Mouse (Mus musculus) stomach, adult 2 months (tissue): ENCODE measurements around the gene Bax. TPM values are rescaled to one million over a fixed set of nuclear protein-coding genes. Genes with fewer than 3 reads are reported as not detected.

Experiments used
- polyA plus RNA-seq: library from polyadenylated mRNA; depleted of rRNA; stranded (reverse); fragments of >200 nt; gene quantifications from 2 replicates; pipeline ENCODE4 v1.2.3, GENCODE M21; 2012; rRNA removed

Bax gene
- polyA plus RNA-seq = 72.5 and 92.5 TPM in 2 replicates

DNA sequence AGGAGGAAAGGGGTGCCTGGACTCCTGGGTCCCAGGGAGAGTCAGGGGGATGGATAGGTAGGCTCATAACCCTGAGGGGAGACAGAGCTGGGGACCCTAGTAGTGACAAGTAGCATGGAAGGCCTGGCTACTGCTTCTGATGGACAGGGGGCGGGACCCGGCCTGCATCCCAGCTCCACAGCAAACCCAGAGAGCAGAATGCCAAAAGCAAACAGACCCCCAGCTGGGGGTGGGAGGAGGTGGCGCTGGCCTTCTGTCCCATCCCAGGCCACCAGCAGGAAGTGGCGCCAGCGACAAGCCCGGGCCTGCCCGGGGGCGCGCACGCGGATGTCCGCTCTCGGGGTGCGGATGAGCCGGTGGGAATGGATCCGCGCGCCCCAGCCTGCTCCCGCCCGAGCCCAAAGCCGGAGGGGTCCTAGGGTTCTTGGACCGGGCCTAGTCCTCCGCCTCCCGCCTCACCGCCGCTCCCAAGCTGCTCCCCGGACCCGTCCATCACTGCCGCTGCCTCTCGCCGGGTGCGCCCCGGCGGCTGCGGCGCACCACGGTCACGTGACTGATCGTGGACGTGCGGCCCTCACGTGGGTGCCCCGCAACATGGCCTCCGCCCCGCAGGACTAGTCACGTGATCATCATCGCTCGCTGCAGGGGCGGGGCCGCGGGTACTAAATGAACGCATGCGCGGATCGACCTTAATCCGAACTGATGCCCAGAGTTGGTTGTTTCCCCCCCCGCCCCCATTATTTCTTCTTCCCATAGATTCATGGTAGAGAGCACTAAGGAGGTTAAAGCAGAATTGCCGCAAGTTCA lies at the start of gene Bax:
TSS of gene Bax (minus strand) at position 616 of the 807 bp plus-strand sequence.

GRCm38 (mm10) chr7:45509912-45510787 lies 43.5 kb upstream of the Bax start, which contains the start of gene Nucb1:
Nucb1 (minus strand) TSS chr7:45510406.

GRCm38 (mm10) chr7:45488293-45489204 lies 21.9 kb upstream of the Bax start, which contains the start of gene Dhdh:
Dhdh (minus strand) TSS chr7:45488805.

GRCm38 (mm10) chr7:45486761-45487415 lies 20.2 kb upstream of the Bax start, which contains the start of gene Gm45808:
Gm45808 (minus strand) TSS chr7:45486811.

DNA sequence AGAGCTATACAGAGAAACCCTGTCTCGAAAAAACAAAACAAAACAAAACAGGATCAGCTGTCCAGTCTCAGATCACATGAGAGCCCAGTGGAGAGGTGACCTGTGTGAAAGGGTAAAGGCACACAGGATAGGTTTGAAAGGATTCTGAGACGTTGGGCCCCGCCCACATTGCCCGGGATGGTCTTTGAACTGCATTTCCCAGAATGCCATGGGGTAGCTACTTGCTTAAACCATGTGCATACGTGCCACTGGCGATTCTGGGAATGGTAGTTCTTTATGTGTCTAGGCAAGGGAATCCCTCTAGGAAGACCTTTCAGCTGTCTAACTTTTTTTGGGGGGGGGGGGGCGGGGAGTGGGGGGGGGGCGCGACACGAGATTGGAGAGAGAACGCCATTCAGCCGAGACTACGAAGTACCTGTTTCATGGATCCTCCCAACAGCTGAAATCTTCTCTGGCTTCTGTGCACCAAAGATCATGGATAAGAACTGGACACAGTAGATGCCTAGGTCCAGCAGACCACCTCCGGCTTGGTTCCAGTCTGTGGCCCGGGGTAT lies 14.8 kb upstream of the Bax start, which contains the start of gene Tulp2:
TSS of gene Tulp2 (plus strand) at position 504 of the 554 bp plus-strand sequence.

GRCm38 (mm10) chr7:45459564-45460140 lies 7.0 kb downstream of the Bax start, which contains the start of gene Ftl1:
Ftl1 (minus strand) TSS chr7:45459884.

DNA sequence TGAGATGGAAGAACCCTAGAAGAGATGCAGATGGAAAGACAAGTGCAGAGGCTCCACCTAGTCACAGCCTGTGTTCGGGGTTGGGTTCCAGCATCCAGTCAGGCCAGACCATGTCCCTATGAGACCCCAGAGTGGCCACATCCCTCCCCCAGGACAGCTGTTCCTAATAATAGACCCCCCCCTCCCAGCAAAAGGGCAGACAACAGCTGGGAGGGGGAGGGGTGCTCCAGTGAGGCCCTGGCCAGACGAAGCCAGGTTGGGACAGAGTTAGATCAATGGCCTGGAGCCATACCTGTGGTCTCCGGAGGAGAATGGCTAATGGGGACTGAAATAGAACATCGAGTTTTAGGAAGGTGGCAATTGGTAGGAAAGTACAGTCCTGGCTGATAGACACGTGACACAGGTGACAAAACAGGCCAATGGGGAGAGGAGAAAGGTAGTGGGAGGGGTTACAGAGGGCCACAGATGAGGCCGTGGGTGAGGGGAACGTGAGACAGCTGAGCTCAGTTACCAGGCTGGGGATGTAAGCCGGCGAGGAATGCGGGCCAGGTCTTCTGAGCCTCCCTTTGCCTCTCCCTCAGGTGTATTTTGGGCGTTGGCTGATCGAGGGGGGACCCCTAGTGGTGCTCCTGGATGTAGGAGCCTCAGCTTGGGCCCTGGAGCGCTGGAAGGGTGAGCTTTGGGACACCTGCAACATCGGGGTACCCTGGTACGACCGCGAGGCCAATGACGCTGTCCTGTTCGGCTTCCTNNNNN lies 29.0 kb downstream of the Bax start, which contains the start of gene Ruvbl2:
TSS of gene Ruvbl2 (minus strand) at position 576 of the 756 bp plus-strand sequence.

DNA sequence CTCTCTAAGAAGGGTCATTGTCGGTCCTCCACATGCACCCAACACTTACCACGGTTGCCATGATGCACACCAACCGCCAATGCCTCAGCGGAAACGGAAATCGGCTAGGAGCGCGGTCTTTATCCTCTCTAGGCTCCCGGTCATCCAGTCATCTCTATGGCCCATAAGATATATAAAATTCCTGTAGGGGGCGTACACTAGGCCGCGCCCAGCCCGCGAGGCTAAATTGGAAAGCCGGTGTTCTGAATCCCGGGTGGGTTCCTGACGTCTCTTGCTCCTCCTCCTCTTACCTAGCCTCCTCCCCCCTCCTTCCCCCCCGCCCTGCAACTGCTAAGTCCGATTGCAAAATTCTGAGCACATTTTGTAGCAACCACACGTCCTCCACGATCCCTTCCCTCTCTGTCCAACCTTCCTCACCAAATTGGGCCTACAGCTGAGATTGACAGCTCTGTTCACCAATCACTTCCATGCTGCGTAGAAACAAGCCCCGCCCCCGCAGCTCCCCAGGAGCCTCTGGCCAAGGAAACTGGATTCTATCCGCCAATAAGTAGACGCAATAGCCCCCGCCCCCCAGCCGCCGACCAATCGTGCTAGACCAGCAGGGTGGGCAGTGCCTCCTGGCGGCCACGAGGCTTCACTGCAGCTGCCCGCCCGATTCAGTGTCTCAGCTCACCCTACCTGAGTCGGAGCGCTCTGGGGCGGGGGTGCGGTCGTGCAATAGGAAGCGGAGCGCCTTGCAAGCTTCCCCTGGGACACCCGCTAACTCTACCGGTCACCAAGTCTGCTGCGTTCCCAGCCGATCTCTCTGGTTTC lies 32.3 kb downstream of the Bax start, which contains the start of gene Gys1:
TSS of gene Gys1 (plus strand) at position 642 of the 813 bp plus-strand sequence.

GRCm38 (mm10) chr7:45420615-45420919 lies 46.1 kb downstream of the Bax start, which contains the start of gene Lhb:
Lhb (plus strand) TSS chr7:45420820.

DNA sequence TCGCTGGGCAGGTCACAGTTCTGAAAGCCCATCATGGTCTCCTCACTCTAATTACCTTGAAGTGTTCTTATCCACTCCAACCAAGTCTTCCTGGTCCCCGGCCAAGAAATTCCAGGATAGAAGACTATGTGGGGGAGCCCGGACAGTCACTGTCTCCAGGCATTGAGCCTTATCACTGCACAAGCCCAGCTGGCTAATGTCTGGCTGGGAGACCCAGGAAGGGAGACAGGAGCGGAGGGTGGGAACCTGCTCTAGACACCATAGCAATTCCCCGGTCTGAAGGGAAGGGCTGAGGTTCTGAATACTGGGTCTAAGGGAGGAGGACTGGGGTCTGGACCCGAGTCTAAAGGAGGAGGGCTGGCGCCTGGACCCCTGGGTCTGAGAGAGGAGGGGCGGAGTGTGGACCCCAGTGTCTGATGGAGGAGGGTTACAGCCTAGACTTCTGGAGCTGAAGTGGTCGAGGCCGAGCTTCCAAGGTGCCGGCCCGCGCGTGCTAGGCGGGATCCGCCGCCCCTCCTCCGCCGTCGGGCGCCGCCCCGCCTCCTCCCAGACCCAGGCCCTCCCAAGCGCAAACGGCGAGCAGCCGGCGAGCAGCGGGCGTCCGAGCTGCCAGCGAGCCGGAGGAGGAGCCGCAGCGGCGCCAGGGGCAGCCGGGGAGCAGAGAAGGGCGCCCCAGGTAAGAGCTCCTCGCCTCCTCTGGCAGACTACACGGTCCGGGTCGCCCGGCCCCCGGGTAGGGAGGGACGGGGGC lies 53.4 kb downstream of the Bax start, which contains the start of gene Ntf5:
TSS of gene Ntf5 (plus strand) at position 583 of the 751 bp plus-strand sequence.

Other genes starting within 250 kb of the Bax start
- 6.6 and 13.4 TPM in 2 replicates for gene Cd37, start 227.8 kb downstream of the Bax start, polyA plus RNA-seq
- 0.04 TPM in 1 of 2 replicates, not detected in the other for gene Slc6a16, start 225.8 kb downstream of the Bax start, polyA plus RNA-seq
- gene Slc6a21, start 189.4 kb downstream of the Bax start, polyA plus RNA-seq = not detected in 2 replicates
- gene Trpm4, start 133.1 kb downstream of the Bax start, polyA plus RNA-seq = 50.9 and 54.1 TPM in 2 replicates
- gene Hrc, start 131.6 kb downstream of the Bax start, polyA plus RNA-seq = 0.43 and 1.2 TPM in 2 replicates
- 14.7 and 20.9 TPM in 2 replicates for gene Ppfia3, start 99.9 kb downstream of the Bax start, polyA plus RNA-seq
- 3.8 and 4.1 TPM in 2 replicates for gene Lin7b, start 96.3 kb downstream of the Bax start, polyA plus RNA-seq
- gene Snrnp70, start 71.2 kb downstream of the Bax start, polyA plus RNA-seq = 79.4 and 100 TPM in 2 replicates
- gene Kcna7, start 61.2 kb downstream of the Bax start, polyA plus RNA-seq = 1.2 and 1.9 TPM in 2 replicates
- 0.84 and 0.85 TPM in 2 replicates for gene Ntf5, start 53.2 kb downstream of the Bax start, polyA plus RNA-seq
- gene Lhb, start 46.1 kb downstream of the Bax start, polyA plus RNA-seq = 0.16 and 0.27 TPM in 2 replicates
- gene Gys1, start 32.1 kb downstream of the Bax start, polyA plus RNA-seq = 22.4 and 23.8 TPM in 2 replicates
- gene Ruvbl2, start 28.8 kb downstream of the Bax start, polyA plus RNA-seq = 27.7 and 27.9 TPM in 2 replicates
- 4,280 and 5,118 TPM in 2 replicates for gene Ftl1, start 7.0 kb downstream of the Bax start, polyA plus RNA-seq
- 0.09 TPM in 1 of 2 replicates, not detected in the other for gene Tulp2, start 15.0 kb upstream of the Bax start, polyA plus RNA-seq
- gene Gm45808, start 19.9 kb upstream of the Bax start, polyA plus RNA-seq = not detected in 2 replicates
- gene Dhdh, start 21.9 kb upstream of the Bax start, polyA plus RNA-seq = 0.18 and 0.20 TPM in 2 replicates
- gene Nucb1, start 43.5 kb upstream of the Bax start, polyA plus RNA-seq = 280 and 281 TPM in 2 replicates
- gene Ppp1r15a, start 59.4 kb upstream of the Bax start, polyA plus RNA-seq = 19.7 and 42.6 TPM in 2 replicates
- 5.0 and 10.4 TPM in 2 replicates for gene Plekha4, start 59.4 kb upstream of the Bax start, polyA plus RNA-seq
- gene Hsd17b14, start 88.0 kb upstream of the Bax start, polyA plus RNA-seq = 7.6 and 14.6 TPM in 2 replicates
- 101 and 114 TPM in 2 replicates for gene Bcat2, start 103.3 kb upstream of the Bax start, polyA plus RNA-seq
- gene Fgf21, start 148.6 kb upstream of the Bax start, polyA plus RNA-seq = 0.09 TPM in 1 of 2 replicates, not detected in the other
- gene Fut1, start 150.4 kb upstream of the Bax start, polyA plus RNA-seq = 0.60 and 1.6 TPM in 2 replicates
- 0.11 and 0.29 TPM in 2 replicates for gene Izumo1, start 154.9 kb upstream of the Bax start, polyA plus RNA-seq
- gene Rasip1, start 160.6 kb upstream of the Bax start, polyA plus RNA-seq = 8.6 and 10.0 TPM in 2 replicates
- gene Mamstr, start 173.1 kb upstream of the Bax start, polyA plus RNA-seq = 2.1 and 3.5 TPM in 2 replicates
- 40.4 and 57.4 TPM in 2 replicates for gene Fut2, start 199.5 kb upstream of the Bax start, polyA plus RNA-seq
- 0.94 and 3.5 TPM in 2 replicates for gene Ntn5, start 217.1 kb upstream of the Bax start, polyA plus RNA-seq
- 0.08 and 0.23 TPM in 2 replicates for gene Sec1, start 227.5 kb upstream of the Bax start, polyA plus RNA-seq
- gene Car11, start 232.9 kb upstream of the Bax start, polyA plus RNA-seq = 7.3 and 11.6 TPM in 2 replicates
- 8.9 and 12.6 TPM in 2 replicates for gene Dbp, start 238.2 kb upstream of the Bax start, polyA plus RNA-seq
- gene Rpl18, start 248.6 kb upstream of the Bax start, polyA plus RNA-seq = 950 and 1,663 TPM in 2 replicates